Mouse (Mus musculus) midbrain, embryonic 15.5 days (tissue): ENCODE results near the gene Hmga1b. TPM values are rescaled to one million over a fixed set of nuclear protein-coding genes. Genes with fewer than 3 reads are reported as not detected.

Experiments
- polyA plus RNA-seq: library from polyadenylated mRNA; unstranded; fragments of >200 nt; fragmentation: Nextera tagmentation; extraction: Ambion mirVana; gene quantifications from 2 replicates; pipeline ENCODE4 v1.2.1, GENCODE M21; 2015

Gene Hmga1b
- polyA plus RNA-seq, 1 experiment from 2014 or later = 1.7 TPM

Other genes with a start within 250 kb of the Hmga1b start
- gene Gcgr, start 232.1 kb upstream of the Hmga1b start, polyA plus RNA-seq = 0.17 and 0.19 TPM in 2 replicates
- 249 and 264 TPM in 2 replicates for gene Mcrip1, start 213.1 kb upstream of the Hmga1b start, polyA plus RNA-seq
- not detected in 2 replicates for gene Ppp1r27, start 211.7 kb upstream of the Hmga1b start, polyA plus RNA-seq
- gene P4hb, start 189.5 kb upstream of the Hmga1b start, polyA plus RNA-seq = 256 and 259 TPM in 2 replicates
- gene Arhgdia, start 181.2 kb upstream of the Hmga1b start, polyA plus RNA-seq = 458 and 487 TPM in 2 replicates
- gene Alyref, start 164.4 kb upstream of the Hmga1b start, polyA plus RNA-seq = 225 and 233 TPM in 2 replicates
- 200 and 205 TPM in 2 replicates for gene Anapc11, start 164.4 kb upstream of the Hmga1b start, polyA plus RNA-seq
- 0.59 and 1.3 TPM in 2 replicates for gene Npb, start 154.3 kb upstream of the Hmga1b start, polyA plus RNA-seq
- gene Pcyt2, start 144.9 kb upstream of the Hmga1b start, polyA plus RNA-seq = 222 and 233 TPM in 2 replicates
- gene Sirt7, start 137.6 kb upstream of the Hmga1b start, polyA plus RNA-seq = 45.8 and 48.2 TPM in 2 replicates
- gene Mafg, start 129.2 kb upstream of the Hmga1b start, polyA plus RNA-seq = 42.0 and 45.2 TPM in 2 replicates
- gene Pycr1, start 119.0 kb upstream of the Hmga1b start, polyA plus RNA-seq = 18.2 and 21.2 TPM in 2 replicates
- gene Myadml2, start 114.6 kb upstream of the Hmga1b start, polyA plus RNA-seq = 0.90 and 1.2 TPM in 2 replicates
- gene Notum, start 101.6 kb upstream of the Hmga1b start, polyA plus RNA-seq = 1.4 and 1.8 TPM in 2 replicates
- 149 and 158 TPM in 2 replicates for gene Aspscr1, start 89.8 kb upstream of the Hmga1b start, polyA plus RNA-seq
- 95.6 and 99.7 TPM in 2 replicates for gene Cenpx, start 49.1 kb upstream of the Hmga1b start, polyA plus RNA-seq
- gene Lrrc45, start 48.9 kb upstream of the Hmga1b start, polyA plus RNA-seq = 82.6 and 89.9 TPM in 2 replicates
- gene Rac3, start 41.3 kb upstream of the Hmga1b start, polyA plus RNA-seq = 560 and 572 TPM in 2 replicates
- 6.8 and 7.9 TPM in 2 replicates for gene Dcxr, start 35.5 kb upstream of the Hmga1b start, polyA plus RNA-seq
- 1.2 and 2.2 TPM in 2 replicates for gene Cbr2, start 30.7 kb upstream of the Hmga1b start, polyA plus RNA-seq
- gene Rfng, start 21.4 kb downstream of the Hmga1b start, polyA plus RNA-seq = 137 and 138 TPM in 2 replicates
- 296 and 300 TPM in 2 replicates for gene Gps1, start 21.5 kb downstream of the Hmga1b start, polyA plus RNA-seq
- 48.2 and 48.5 TPM in 2 replicates for gene Dus1l, start 33.6 kb downstream of the Hmga1b start, polyA plus RNA-seq
- 102 and 107 TPM in 2 replicates for gene Fasn, start 61.8 kb downstream of the Hmga1b start, polyA plus RNA-seq
- 7.4 and 8.2 TPM in 2 replicates for gene Ccdc57, start 170.1 kb downstream of the Hmga1b start, polyA plus RNA-seq
- 8.4 and 10.4 TPM in 2 replicates for gene Slc16a3, start 185.7 kb downstream of the Hmga1b start, polyA plus RNA-seq
- 173 and 176 TPM in 2 replicates for gene Csnk1d, start 228.5 kb downstream of the Hmga1b start, polyA plus RNA-seq